Mouse (Mus musculus) kidney, postnatal 14 days (tissue): Measurements from ENCODE around the gene Krt5.
"Not testable (repeated sequence)": the region's sequence is repeated elsewhere in the genome, so short reads cannot be mapped to it uniquely, and the experiment has no call there.

Experiments
- DNase-seq: peaks from one replicate; pipeline ENCODE4 v3.0.0; 2022; ENCODE audit warnings: mixed read lengths

Krt5 gene

GRCm38 (mm10) chr15:101712720-101713119 lies at the start of gene Krt5:
Krt5 (minus strand) TSS chr15:101712898.
- no peak for DNase-seq

GRCm38 (mm10) chr15:101742711-101743110 lies 30.0 kb upstream of the Krt5 start, which contains the start of gene Krt71:
Krt71 (minus strand) TSS chr15:101743109.
- no peak for DNase-seq

- DNase-seq, result no peak
Observed at GRCm38 (mm10) chr15:101737786-101738185, 25.1 kb upstream of the Krt5 start.

GRCm38 (mm10) chr15:101730653-101731052 lies 18.0 kb upstream of the Krt5 start:
- DNase-seq, result no peak

GRCm38 (mm10) chr15:101724686-101725085 lies 12.0 kb upstream of the Krt5 start:
- DNase-seq, result no peak

GRCm38 (mm10) chr15:101715831-101716230 lies 3.1 kb upstream of the Krt5 start:
- DNase-seq, result no peak

- DNase-seq, result no peak
Observed at GRCm38 (mm10) chr15:101714356-101714755, 1.7 kb upstream of the Krt5 start.

GRCm38 (mm10) chr15:101713731-101714130 lies 1.0 kb upstream of the Krt5 start:
- no peak for DNase-seq

- no peak for DNase-seq
Observed at GRCm38 (mm10) chr15:101708683-101709082, 4.0 kb downstream of the Krt5 start.

GRCm38 (mm10) chr15:101707454-101707853 lies 5.2 kb downstream of the Krt5 start:
- no peak for DNase-seq

- DNase-seq, result peak; percentile 19
Observed at GRCm38 (mm10) chr15:101704066-101704465, 8.6 kb downstream of the Krt5 start.

GRCm38 (mm10) chr15:101702380-101702779 lies 10.3 kb downstream of the Krt5 start:
- DNase-seq, result no peak

GRCm38 (mm10) chr15:101699866-101700265 lies 12.8 kb downstream of the Krt5 start:
- DNase-seq, result no peak

GRCm38 (mm10) chr15:101699192-101699591 lies 13.5 kb downstream of the Krt5 start:
- DNase-seq, result no peak

GRCm38 (mm10) chr15:101697326-101698188 lies 15.1 kb downstream of the Krt5 start:
- no peak for DNase-seq

GRCm38 (mm10) chr15:101694207-101694606 lies 18.5 kb downstream of the Krt5 start, which contains the start of gene Krt6a:
Krt6a (minus strand) TSS chr15:101694307.
- DNase-seq, result no peak

- not testable (repeated sequence) for DNase-seq
Observed at GRCm38 (mm10) chr15:101690460-101690859, 22.2 kb downstream of the Krt5 start.

GRCm38 (mm10) chr15:101688161-101688560 lies 24.5 kb downstream of the Krt5 start:
- no peak for DNase-seq

- no peak for DNase-seq
Observed at GRCm38 (mm10) chr15:101680187-101680586, 32.5 kb downstream of the Krt5 start, which contains the start of gene Krt6b. Krt6b (minus strand) TSS chr15:101680287.

- DNase-seq, result no peak
Observed at GRCm38 (mm10) chr15:101675978-101676377, 36.7 kb downstream of the Krt5 start.
